Mouse (Mus musculus): ENCODE results near the gene Cep112. TPM values are rescaled to one million over a fixed set of nuclear protein-coding genes. Genes with fewer than 3 reads are reported as not detected.

The Cep112 gene
- polyA plus RNA-seq, 1 experiment from 2014 or later: 7.6 TPM

DNA sequence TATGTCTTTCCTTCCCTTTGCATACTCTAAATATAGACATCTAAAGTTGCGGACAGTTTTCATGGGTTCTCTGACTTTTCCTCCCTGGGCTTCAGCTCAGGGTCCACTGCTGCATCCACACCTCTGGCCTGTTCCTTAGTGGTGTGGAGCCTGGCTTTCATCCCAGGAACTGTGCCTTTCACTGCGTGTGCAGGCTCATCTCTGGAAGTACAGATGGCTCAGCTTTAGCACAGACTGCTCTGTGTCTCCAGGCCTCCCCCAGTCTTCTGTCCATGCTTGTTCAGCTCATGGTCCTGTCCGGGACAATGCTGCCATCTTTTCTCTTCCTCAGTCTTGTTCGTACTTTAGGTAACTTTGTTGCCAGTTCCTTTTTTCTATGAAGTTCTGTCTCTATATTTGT is 133.6 kb downstream of the Cep112 start:
- no peak for ATAC-seq

GRCm38 (mm10) chr11:108559506-108559905 is 134.5 kb downstream of the Cep112 start:
- Histone ChIP-seq H3K9me3 (no peaks in the 10 kb centered on the region), H3K27ac (no peak overlapping the region), H3K4me1 (replicated peaks) (no peaks in the 10 kb centered on the region), H3K9ac (no peak overlapping the region), H3K4me3 (replicated peaks) (no peak overlapping the region), H3K4me2 (replicated peaks) (no peak overlapping the region), H3K36me3 (no peaks in the 10 kb centered on the region), H3K27me3 (replicated peaks) (no peaks in the 10 kb centered on the region)
- ATAC-seq: no peak

More for the DNA sequence above, 133.6 kb downstream of the Cep112 start:
- Histone ChIP-seq H3K27me3 (replicated peaks) (no peaks in the 10 kb centered on the region), H3K9me3 (no peaks in the 10 kb centered on the region), H3K4me3 (replicated peaks) (no peak overlapping the region), H3K4me1 (replicated peaks) (no peaks in the 10 kb centered on the region), H3K4me2 (replicated peaks) (no peak overlapping the region), H3K9ac (no peak overlapping the region), H3K36me3 (no peaks in the 10 kb centered on the region), H3K27ac (no peak overlapping the region)
- 66% methylated on average over 4 of the region's 4 CpGs for WGBS

DNA sequence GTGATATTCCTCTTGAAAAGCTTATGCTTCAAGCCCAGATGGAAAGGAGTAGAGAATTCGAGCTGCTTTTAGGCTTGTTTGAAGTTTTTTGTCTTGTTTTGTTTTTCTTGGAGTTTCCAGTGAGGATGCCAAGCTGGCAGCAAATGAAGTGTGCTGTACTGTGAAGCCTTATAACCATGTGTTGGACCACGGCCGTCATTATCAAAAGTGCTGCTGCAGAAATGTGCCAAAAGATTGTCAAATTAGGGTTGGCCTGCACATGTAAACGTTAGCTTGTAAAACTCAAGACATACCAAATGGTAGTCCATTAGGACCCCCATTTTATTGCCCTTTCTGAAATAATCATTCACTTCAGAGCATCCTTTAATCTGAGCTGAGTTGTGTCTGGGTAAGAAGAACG is 137.1 kb downstream of the Cep112 start:
- Histone ChIP-seq H3K27ac (no peak overlapping the region), H3K4me2 (replicated peaks) (no peak overlapping the region), H3K27me3 (replicated peaks) (no peaks in the 10 kb centered on the region), H3K4me3 (replicated peaks) (no peak overlapping the region), H3K9ac (no peak overlapping the region), H3K36me3 (no peaks in the 10 kb centered on the region), H3K9me3 (no peaks in the 10 kb centered on the region), H3K4me1 (replicated peaks) (no peaks in the 10 kb centered on the region)
- WGBS: 57% methylated on average over 5 of the region's 5 CpGs
- ATAC-seq: no peak

GRCm38 (mm10) chr11:108586551-108587184 is 161.7 kb downstream of the Cep112 start:
- H3K36me3 ChIP-seq: no peaks in the 10 kb centered on the region

GRCm38 (mm10) chr11:108593207-108593958 is 168.4 kb downstream of the Cep112 start:
- Histone ChIP-seq H3K27ac (no peak overlapping the region), H3K4me2 (replicated peaks) (no peak overlapping the region), H3K9me3 (no peaks in the 10 kb centered on the region), H3K36me3 (no peaks in the 10 kb centered on the region), H3K4me1 (replicated peaks) (no peaks in the 10 kb centered on the region), H3K4me3 (replicated peaks) (no peak overlapping the region), H3K9ac (no peak overlapping the region), H3K27me3 (replicated peaks) (no peaks in the 10 kb centered on the region)
- 66% methylated on average over 5 of the region's 5 CpGs for WGBS
- ATAC-seq: no peak

More at GRCm38 (mm10) chr11:108586551-108587184, 161.7 kb downstream of the Cep112 start:
- Histone ChIP-seq H3K27ac (no peak overlapping the region), H3K9me3 (no peaks in the 10 kb centered on the region), H3K4me1 (replicated peaks) (no peaks in the 10 kb centered on the region), H3K27me3 (replicated peaks) (no peaks in the 10 kb centered on the region), H3K4me3 (replicated peaks) (no peak overlapping the region), H3K4me2 (replicated peaks) (no peak overlapping the region), H3K9ac (no peak overlapping the region)
- 37% methylated on average over 7 of the region's 7 CpGs for WGBS
- no peak for ATAC-seq

GRCm38 (mm10) chr11:108593959-108594579 is 169.1 kb downstream of the Cep112 start:
- H3K4me3 ChIP-seq (replicated peaks): no peak overlapping the region
- H3K4me1 ChIP-seq (replicated peaks): no peaks in the 10 kb centered on the region
- H3K4me2 ChIP-seq (replicated peaks): no peak overlapping the region
- H3K27ac ChIP-seq: no peak overlapping the region
- ATAC-seq: no peak
- H3K27me3 ChIP-seq (replicated peaks): no peaks in the 10 kb centered on the region
- H3K36me3 ChIP-seq: no peaks in the 10 kb centered on the region
- no peak overlapping the region for H3K9ac ChIP-seq
- no peaks in the 10 kb centered on the region for H3K9me3 ChIP-seq
- 62% methylated on average over 2 of the region's 2 CpGs for WGBS

- Histone ChIP-seq H3K36me3 (no peaks in the 10 kb centered on the region), H3K9me3 (no peaks in the 10 kb centered on the region), H3K4me2 (replicated peaks) (no peak overlapping the region), H3K27me3 (replicated peaks) (no peaks in the 10 kb centered on the region), H3K9ac (no peak overlapping the region), H3K4me3 (replicated peaks) (no peak overlapping the region), H3K4me1 (replicated peaks) (no peaks in the 10 kb centered on the region), H3K27ac (no peak overlapping the region)
- 61% methylated on average over 3 of the region's 3 CpGs for WGBS
- ATAC-seq: no peak
Measured at GRCm38 (mm10) chr11:108605301-108605700, 180.3 kb downstream of the Cep112 start.

DNA sequence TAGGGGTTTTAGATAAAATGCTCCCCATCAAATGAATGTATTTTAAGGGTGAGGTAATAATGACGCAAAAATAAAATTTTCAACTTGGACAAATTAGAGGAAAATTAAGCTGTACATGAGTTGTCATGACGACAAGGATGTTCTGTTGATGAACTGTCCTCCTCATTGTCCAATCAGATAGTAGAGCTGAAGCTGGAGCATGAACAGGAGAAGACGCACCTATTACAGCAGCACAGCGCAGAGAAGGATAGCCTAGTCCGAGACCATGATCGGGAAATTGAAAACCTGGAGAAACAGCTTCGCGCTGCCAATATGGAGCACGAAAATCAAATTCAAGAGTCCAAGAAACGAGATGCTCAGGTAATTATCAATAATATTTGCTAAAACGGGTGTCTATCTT is 181.0 kb downstream of the Cep112 start:
- no peak overlapping the region for H3K9ac ChIP-seq
- H3K9me3 ChIP-seq: no peaks in the 10 kb centered on the region
- H3K4me3 ChIP-seq (replicated peaks): no peak overlapping the region
- 94% methylated on average over 11 of the region's 11 CpGs for WGBS
- H3K4me1 ChIP-seq (replicated peaks): no peaks in the 10 kb centered on the region
- no peak overlapping the region for H3K4me2 ChIP-seq (replicated peaks)
- H3K27ac ChIP-seq: no peak overlapping the region
- no peak for ATAC-seq
- H3K27me3 ChIP-seq (replicated peaks): no peaks in the 10 kb centered on the region
- no peaks in the 10 kb centered on the region for H3K36me3 ChIP-seq

GRCm38 (mm10) chr11:108606836-108607235 is 181.8 kb downstream of the Cep112 start:
- no peak overlapping the region for H3K9ac ChIP-seq
- no peak overlapping the region for H3K4me2 ChIP-seq (replicated peaks)
- H3K4me3 ChIP-seq (replicated peaks): no peak overlapping the region
- no peaks in the 10 kb centered on the region for H3K36me3 ChIP-seq
- no peaks in the 10 kb centered on the region for H3K27me3 ChIP-seq (replicated peaks)
- H3K27ac ChIP-seq: no peak overlapping the region
- no peaks in the 10 kb centered on the region for H3K4me1 ChIP-seq (replicated peaks)
- ATAC-seq: no peak
- H3K9me3 ChIP-seq: no peaks in the 10 kb centered on the region

DNA sequence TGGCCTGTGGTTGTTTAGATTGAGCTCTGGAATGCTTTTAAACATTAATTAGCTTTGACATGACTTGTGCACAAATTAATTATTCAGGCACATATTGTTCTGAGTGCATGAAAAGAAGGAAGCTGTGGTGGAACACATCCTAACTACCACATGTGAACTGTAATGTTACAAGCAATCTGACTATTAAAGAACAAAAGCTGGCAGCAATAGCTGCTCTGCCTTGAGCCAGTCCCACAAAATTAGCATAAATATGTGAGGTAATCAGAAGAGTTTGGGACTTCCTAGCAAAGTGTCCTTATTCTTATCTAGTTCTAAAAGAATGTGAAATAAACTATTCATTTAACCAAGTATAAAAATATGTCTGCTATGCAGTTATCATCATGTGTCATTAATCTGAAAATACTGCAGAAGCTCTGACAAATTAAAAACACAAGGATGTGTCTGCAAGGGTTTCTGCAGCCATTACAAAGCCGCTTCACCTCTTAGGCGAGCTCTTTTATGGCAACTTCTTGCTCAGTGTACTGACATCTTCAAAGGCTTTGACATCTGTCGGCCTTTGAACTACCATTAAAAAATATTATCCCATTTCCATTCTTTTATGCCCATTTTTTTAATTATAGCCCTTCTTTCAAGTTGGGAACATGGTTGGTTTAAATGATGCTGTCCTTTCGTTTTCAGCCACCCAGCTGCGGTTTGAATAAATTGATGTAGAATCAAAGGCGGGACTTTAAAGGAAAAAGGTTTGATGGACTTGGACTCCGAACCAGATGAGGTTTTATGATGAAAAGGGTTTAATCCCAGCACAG is 195.8 kb downstream of the Cep112 start:
- Histone ChIP-seq H3K36me3 (no peaks in the 10 kb centered on the region), H3K4me2 (replicated peaks) (no peak overlapping the region), H3K4me3 (replicated peaks) (no peak overlapping the region), H3K9me3 (no peaks in the 10 kb centered on the region), H3K27ac (no peak overlapping the region), H3K27me3 (replicated peaks) (no peaks in the 10 kb centered on the region), H3K9ac (no peak overlapping the region), H3K4me1 (replicated peaks) (no peaks in the 10 kb centered on the region)
- ATAC-seq: no peak
- WGBS: 80% methylated on average over 7 of the region's 7 CpGs

- Histone ChIP-seq H3K4me2 (replicated peaks) (no peak overlapping the region), H3K9ac (no peak overlapping the region), H3K36me3 (no peaks in the 10 kb centered on the region), H3K27me3 (replicated peaks) (no peaks in the 10 kb centered on the region), H3K27ac (no peak overlapping the region), H3K9me3 (no peaks in the 10 kb centered on the region), H3K4me3 (replicated peaks) (no peak overlapping the region), H3K4me1 (replicated peaks) (no peaks in the 10 kb centered on the region)
- ATAC-seq: no peak
- WGBS: 89% methylated on average over 9 of the region's 9 CpGs
Measured at GRCm38 (mm10) chr11:108621434-108621901, 196.5 kb downstream of the Cep112 start.

DNA sequence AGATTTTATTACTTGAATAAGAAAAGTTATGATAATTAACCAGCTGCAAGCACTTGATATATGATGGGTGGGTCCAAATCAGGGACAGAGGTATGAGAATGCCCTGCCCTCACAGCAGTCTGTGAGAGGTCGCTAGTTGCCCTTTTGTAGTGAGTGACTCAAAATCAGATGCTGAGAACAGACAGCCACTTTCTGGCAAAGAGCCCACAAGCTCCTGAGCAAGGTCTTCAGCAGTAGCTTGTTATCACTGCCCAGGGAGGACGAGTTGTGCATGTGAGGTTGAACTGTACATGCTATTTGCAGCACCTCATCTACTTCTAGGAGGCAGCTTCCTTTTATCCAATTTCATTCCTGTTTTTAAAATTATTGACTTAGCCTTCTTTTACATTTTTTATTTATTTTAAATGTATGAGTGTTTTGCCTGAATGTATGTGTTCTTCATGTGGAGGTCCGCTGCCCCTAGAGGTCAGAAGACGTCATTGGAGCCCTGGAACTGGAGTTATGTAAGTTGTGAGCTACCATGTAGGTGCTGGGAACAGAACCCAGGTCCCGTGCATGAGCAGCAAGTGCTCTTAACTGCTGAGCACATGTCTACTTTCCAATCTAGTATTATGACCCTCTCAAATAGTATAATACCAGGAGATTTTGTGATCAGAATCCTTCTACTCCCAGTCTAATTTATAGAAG is 200.7 kb downstream of the Cep112 start:
- Histone ChIP-seq H3K4me2 (replicated peaks) (no peak overlapping the region), H3K36me3 (no peaks in the 10 kb centered on the region), H3K4me3 (replicated peaks) (no peak overlapping the region), H3K9me3 (no peaks in the 10 kb centered on the region), H3K27ac (no peak overlapping the region), H3K4me1 (replicated peaks) (no peaks in the 10 kb centered on the region), H3K9ac (no peak overlapping the region), H3K27me3 (replicated peaks) (no peaks in the 10 kb centered on the region)
- no peak for ATAC-seq
- 86% methylated on average over 5 of the region's 5 CpGs for WGBS
